Mouse (Mus musculus) myocyte (in vitro differentiated cells): ENCODE results near the gene Ifi35. TPM values are rescaled to one million over a fixed set of nuclear protein-coding genes. Genes with fewer than 3 reads are reported as not detected.

ENCODE experiments used
- H3K27me3 ChIP-seq: one replicate; pipeline ENCODE4 v1.6.1; 2011; ENCODE audit not compliant: control insufficient read depth, insufficient read depth, insufficient read length
- H3K36me3 ChIP-seq: one replicate; pipeline ENCODE4 v1.6.1; 2011; ENCODE audit not compliant: control insufficient read depth, insufficient read depth
- H3K4me2 ChIP-seq: one replicate; pipeline ENCODE4 v1.6.1; 2011; ENCODE audit warnings: low read depth, control low read depth
- H3K4me3 ChIP-seq: one replicate; pipeline ENCODE4 v1.5.1; 2011; ENCODE audit warnings: mild to moderate bottlenecking, control low read depth, moderate library complexity
- H3K79me2 ChIP-seq: one replicate; pipeline ENCODE4 v1.6.1; 2011; ENCODE audit not compliant: control insufficient read depth, insufficient read depth
- H3ac ChIP-seq: one replicate; pipeline ENCODE4 v1.6.1; 2011; ENCODE audit not compliant: control insufficient read depth, insufficient read length
- CEBPB ChIP-seq: IDR thresholded peaks from 2 replicates; pipeline ENCODE4 v1.6.1; 2011; ENCODE audit warnings: mild to moderate bottlenecking, moderate library complexity; ENCODE audit not compliant: poor library complexity, insufficient read depth, severe bottlenecking
- E2F4 ChIP-seq: IDR thresholded peaks from one replicate; pipeline ENCODE4 v1.6.1; 2011; ENCODE audit warnings: mild to moderate bottlenecking, control low read depth, moderate library complexity; ENCODE audit not compliant: insufficient read depth
- MAX ChIP-seq: IDR thresholded peaks from one replicate; pipeline ENCODE4 v1.6.1; 2011; ENCODE audit warnings: low read depth, mild to moderate bottlenecking, control low read depth
- MYOD1 ChIP-seq, 3 experiments: IDR thresholded peaks; one replicate each; pipeline ENCODE4 v1.6.1; 2011; ENCODE audit warnings: control low read depth in 2 of 3, low read depth in 2 of 3, mild to moderate bottlenecking in 2 of 3, moderate library complexity in 1 of 3; ENCODE audit not compliant: insufficient read length in 2 of 3, control insufficient read depth in 1 of 3
- MYOG ChIP-seq, 3 experiments: IDR thresholded peaks; one replicate each; pipeline ENCODE4 v1.6.1; 2011; ENCODE audit warnings: control low read depth in 2 of 3, low read depth in 2 of 3, mild to moderate bottlenecking in 2 of 3; ENCODE audit not compliant: insufficient read length in 2 of 3, control insufficient read depth in 1 of 3, insufficient read depth in 1 of 3
- POLR2A ChIP-seq: IDR thresholded peaks from one replicate; pipeline ENCODE4 v1.6.1; 2011; ENCODE audit warnings: low read depth, mild to moderate bottlenecking, control low read depth, moderate library complexity; ENCODE audit not compliant: insufficient read length
- POLR2AphosphoS2 ChIP-seq: IDR thresholded peaks from one replicate; pipeline ENCODE4 v1.6.1; 2011; ENCODE audit warnings: low read depth, control low read depth; ENCODE audit not compliant: insufficient read length
- REST ChIP-seq: IDR thresholded peaks from one replicate; pipeline ENCODE4 v1.6.1; 2011; ENCODE audit warnings: mild to moderate bottlenecking, control low read depth, moderate library complexity; ENCODE audit not compliant: insufficient read depth, insufficient read length
- SRF ChIP-seq: IDR thresholded peaks from one replicate; pipeline ENCODE4 v1.6.1; 2011; ENCODE audit warnings: low read depth; ENCODE audit not compliant: control insufficient read depth, insufficient read length
- TCF12 ChIP-seq: IDR thresholded peaks from one replicate; pipeline ENCODE4 v1.6.1; 2011; ENCODE audit warnings: mild to moderate bottlenecking, control low read depth; ENCODE audit not compliant: poor library complexity, insufficient read depth, severe bottlenecking
- TCF3 ChIP-seq: IDR thresholded peaks from one replicate; pipeline ENCODE4 v1.6.1; 2011; ENCODE audit warnings: low read depth, control low read depth; ENCODE audit not compliant: insufficient read length
- USF1 ChIP-seq: IDR thresholded peaks from one replicate; pipeline ENCODE4 v1.6.1; 2011; ENCODE audit warnings: low read depth, mild to moderate bottlenecking, control low read depth, moderate library complexity
- polyA plus RNA-seq: library from polyadenylated mRNA; unstranded; fragments of >200 nt; fragmentation: generic; extraction: Trizol; gene quantifications from one replicate; pipeline ENCODE4 v1.2.1, GENCODE M21; 2012; ENCODE audit warnings: missing spikeins

Ifi35 gene
- polyA plus RNA-seq, 1 experiment, result 24.8 TPM

DNA sequence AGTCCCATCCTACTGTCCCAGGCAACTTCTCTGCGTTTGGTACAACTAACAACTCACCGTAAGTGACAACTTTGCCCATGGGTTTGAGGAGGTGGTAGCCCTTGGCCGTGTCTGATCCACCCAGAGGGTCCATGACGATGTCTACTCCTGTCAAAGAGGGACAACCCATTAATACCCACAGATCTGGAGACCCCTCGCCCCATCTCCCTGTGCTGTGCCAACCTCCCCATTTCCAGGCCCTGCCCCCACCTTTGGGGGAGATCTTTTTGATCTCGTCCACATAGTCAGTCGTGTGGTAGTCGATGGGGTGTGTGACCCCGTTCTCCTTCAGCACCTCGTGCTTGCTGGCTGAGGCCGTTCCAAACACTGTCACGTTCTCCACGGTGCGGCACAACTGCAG is 13.9 kb downstream of the Ifi35 start:
- Histone ChIP-seq H3K4me3 (no peak overlapping the region), H3K79me2 (peaks cover 20% of the 10 kb centered on the region), H3K36me3 (peaks cover 29% of the 10 kb centered on the region), H3K27me3 (no peaks in the 10 kb centered on the region), H3ac (no peak overlapping the region), H3K4me2 (no peak overlapping the region)
- TF ChIP-seq POLR2A (peak; percentile 16), MAX (no peak)

DNA sequence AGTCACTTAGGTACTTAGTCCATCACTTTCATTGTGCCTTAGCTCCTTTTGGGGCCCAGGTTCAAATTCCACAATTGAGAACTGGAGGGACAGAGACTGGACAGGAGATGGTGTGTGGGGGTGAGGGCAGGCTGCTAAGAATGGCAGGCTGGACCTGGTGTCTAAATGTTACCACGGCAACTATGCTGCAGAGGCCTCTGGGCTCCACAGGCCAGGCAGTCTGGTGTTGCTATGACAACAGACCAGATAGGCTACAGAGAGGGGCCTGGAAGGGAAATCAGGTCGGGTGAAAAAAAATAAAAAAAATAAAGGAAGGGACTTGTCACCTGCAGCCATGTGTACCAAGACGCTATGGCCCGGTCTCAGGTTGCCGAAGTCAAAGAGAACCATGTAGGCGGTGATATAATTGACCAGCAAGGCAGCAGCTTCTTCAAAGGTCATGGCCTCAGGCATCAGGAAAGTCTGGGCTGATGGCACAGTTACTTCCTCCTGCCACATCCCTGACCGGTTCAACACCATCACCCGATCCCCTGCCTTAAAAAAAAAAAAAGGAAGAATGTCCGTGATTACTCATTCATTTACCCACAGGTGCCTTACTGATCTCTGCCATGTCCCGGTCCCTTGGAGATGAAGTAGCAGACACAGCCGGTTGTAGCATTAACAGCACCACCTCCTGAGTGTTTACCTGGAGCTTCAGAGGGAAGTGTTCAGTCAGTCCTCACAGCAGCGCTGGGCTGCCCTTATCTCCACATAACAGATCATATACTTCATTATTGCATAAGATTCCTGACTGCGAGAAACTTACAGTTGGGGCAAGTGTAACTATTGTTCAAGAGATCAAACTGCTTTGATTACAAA is 14.6 kb downstream of the Ifi35 start:
- TF ChIP-seq REST (no peak), MYOG (IDR thresholded peaks at IDR 0.05; ENCODE audit: control insufficient read depth in 1 of 3, insufficient read depth in 1 of 3, insufficient read length in 2 of 3, low read depth in 2 of 3) (no peak), MAX (no peak), TCF12 (no peak), E2F4 (no peak), MYOD1 (IDR thresholded peaks at IDR 0.05; ENCODE audit: control insufficient read depth in 1 of 3, insufficient read length in 2 of 3, low read depth in 2 of 3) (no peak), POLR2A (no peak), CEBPB (no peak), TCF3 (no peak), POLR2AphosphoS2 (no peak), SRF (no peak), USF1 (no peak)
- Histone ChIP-seq H3K79me2 (peaks cover 20% of the 10 kb centered on the region), H3K36me3 (peaks cover 24% of the 10 kb centered on the region), H3K4me3 (no peak overlapping the region), H3K27me3 (no peaks in the 10 kb centered on the region), H3K4me2 (no peak overlapping the region), H3ac (no peak overlapping the region)

DNA sequence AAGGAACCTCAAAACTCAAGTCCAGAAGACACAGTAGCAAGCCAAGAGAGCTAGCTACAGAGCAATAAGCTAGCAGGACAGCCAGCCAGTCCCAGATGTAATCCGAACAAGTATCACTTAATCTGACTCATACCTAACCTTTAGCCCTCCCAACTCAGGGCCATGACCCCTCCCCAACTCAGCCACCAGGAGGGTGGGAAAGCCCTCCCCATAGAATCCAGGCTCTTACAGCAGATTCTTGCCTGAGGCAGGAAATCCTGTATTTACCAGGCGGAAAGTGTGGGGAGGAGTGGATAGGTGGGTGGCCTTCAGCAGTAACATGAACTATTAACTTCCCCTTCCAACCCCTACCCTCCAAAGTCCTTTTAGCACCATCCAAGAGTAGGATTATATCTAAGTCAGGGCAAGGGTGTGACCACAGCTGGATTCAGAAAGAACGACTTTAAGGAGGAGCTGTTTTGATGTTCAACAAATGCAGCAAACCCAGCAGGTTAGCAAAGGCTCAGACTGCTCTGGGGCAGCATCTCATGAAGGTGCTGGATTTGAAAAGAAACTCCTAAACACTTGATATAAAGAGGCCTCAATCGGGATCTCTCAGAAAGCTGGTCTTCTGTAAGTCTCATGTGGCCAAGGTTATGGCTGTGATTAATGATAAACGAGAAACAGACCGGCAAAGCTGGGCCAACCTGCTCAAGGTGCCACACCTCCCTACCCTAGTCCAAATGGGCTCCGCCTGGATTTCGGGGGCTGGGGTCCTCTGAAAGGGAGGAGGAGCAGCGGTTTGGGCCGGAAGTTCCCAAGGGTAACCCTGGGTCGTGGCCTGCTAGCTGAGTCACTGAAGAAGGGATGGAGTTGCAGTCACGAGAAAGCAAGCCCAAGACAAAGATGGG is 16.2 kb downstream of the Ifi35 start, which contains the start of gene Rnd2:
Gene Rnd2 (plus strand): TSS at position 789 of the 890 bp plus-strand sequence.
- Histone ChIP-seq H3ac (peak within 1 kb of the TSS; percentile 54), H3K27me3 (no peaks in the 10 kb centered on the region), H3K4me2 (peak within 1 kb of the TSS; percentile 83), H3K79me2 (peaks cover 20% of the 10 kb centered on the region), H3K4me3 (peak within 1 kb of the TSS; percentile 97), H3K36me3 (peaks cover 24% of the 10 kb centered on the region)
- TF ChIP-seq MYOD1 (IDR thresholded peaks at IDR 0.05; ENCODE audit: control insufficient read depth in 1 of 3, insufficient read length in 2 of 3, low read depth in 2 of 3) (no peak), MYOG (IDR thresholded peaks at IDR 0.05; ENCODE audit: control insufficient read depth in 1 of 3, insufficient read depth in 1 of 3, insufficient read length in 2 of 3, low read depth in 2 of 3) (no peak), SRF (no peak), CEBPB (no peak), E2F4 (no peak), POLR2AphosphoS2 (no peak), MAX (no peak), USF1 (no peak), TCF12 (no peak), TCF3 (no peak), POLR2A (no peak), REST (no peak)

DNA sequence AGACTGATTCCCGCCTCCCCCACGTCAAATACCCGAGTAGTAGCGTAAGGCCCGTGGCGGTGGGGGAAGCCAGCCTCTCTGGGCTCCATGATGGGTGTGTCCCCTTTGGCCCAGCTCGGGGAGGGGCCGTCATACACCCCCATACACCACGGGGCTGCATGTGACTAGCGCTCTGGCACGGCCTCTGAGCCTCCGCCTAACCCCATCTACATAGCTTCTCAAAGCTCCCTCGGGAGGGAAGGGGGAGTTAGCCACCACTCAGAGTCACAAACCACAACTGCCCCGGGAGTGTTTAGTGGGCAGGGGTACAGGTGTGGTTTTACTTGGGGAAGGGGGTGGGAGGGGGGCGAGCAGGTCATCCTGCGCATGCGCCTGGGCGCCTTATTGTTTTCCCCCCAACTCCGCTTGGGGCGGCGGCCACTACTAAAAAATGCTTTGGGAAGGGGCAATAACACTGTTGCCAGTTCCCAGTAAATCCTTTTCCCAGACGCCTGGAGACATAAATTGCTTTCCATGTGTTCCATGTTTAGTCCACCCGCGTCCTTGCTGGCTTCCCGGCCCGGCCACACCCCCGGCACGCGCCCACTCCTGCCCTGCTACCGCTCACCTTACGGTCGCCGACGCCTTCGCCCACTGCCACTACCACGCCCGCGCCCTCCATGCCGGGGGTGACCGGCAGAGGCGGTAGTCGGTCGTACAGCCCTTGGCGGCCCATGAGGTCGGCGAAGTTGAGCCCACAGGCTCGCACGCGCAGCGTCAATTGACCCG is 17.1 kb downstream of the Ifi35 start:
- Histone ChIP-seq H3K4me2 (peak overlapping the region; percentile 83), H3ac (peak overlapping the region; percentile 54), H3K79me2 (peaks cover 20% of the 10 kb centered on the region), H3K4me3 (peak overlapping the region; percentile 97), H3K36me3 (peaks cover 21% of the 10 kb centered on the region), H3K27me3 (no peaks in the 10 kb centered on the region)
- TF ChIP-seq POLR2A (peak; percentile 65), POLR2AphosphoS2 (peak; percentile 48), USF1 (peak; percentile 71), E2F4 (no peak), REST (no peak), MYOG (IDR thresholded peaks at IDR 0.05; ENCODE audit: control insufficient read depth in 1 of 3, insufficient read depth in 1 of 3, insufficient read length in 2 of 3, low read depth in 2 of 3) (peak in 1 of 3 experiments; percentile 4)
